Mouse (Mus musculus) lung, postnatal 14 days (tissue): Measurements from ENCODE around the gene Mboat1.
A peak's percentile ranks its signal among the peaks of the same experiment; 100 is the strongest.

Source experiments
- DNase-seq: peaks from one replicate; pipeline ENCODE4 v3.0.0; 2021

Mboat1 gene

DNA sequence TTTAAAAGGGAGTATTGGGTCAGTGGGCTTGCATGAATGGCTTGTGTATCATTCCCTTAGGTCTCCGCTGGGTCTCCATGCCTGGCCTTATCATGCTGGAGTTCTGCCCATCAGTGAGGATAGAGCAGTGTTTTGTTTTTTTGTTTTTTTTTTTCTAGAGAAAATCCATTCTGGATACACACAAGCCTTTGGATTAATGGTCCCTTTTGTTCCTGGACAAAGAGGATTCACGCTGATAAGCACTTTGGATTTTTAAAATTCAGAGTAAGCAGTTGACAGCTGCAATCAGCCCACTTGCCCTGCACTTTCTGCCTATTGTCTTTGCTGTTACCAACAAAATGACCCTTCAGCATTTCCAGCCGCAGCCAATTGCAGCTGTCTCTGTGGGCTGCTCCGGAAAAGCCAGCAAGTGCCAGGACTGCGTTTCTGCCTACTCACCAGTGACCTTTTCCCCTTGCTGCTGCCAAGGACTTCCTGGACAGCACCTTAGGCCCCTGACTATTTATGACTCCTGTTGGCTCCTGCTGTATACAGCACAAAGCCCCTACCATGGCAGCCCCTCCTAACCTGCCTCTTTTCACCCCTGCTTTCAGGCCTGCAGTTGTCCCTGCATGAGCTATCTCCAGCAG, 117.5 kb downstream of the Mboat1 start:
- peak; percentile 18 for DNase-seq

DNA sequence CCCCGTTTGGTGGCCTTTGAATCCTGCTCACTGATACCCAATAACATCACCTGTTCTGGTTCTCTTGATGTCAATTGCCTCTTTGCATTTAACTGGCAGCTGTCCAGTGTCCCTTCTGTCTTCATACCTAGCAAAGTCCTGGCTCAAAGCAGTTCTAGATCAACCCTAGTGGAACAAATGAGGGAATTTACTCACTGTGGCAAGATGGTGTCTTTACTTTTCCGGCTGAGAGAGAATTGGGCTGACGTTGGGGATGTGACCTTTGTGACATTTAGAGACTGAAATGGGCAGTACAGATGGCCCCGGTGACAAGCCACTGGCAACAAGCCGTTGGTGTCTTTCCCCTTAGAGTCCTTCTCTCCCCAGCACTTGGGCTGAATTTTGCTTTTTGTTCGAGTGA, 118.1 kb downstream of the Mboat1 start:
- DNase-seq: no peak

GRCm38 (mm10) chr13:30258802-30259201, 122.5 kb downstream of the Mboat1 start:
- DNase-seq: no peak

- DNase-seq: no peak
These were observed 123.0 kb downstream of the Mboat1 start for GRCm38 (mm10) chr13:30259326-30259725.

GRCm38 (mm10) chr13:30259912-30260560, 123.7 kb downstream of the Mboat1 start:
- DNase-seq: peak; percentile 78

DNA sequence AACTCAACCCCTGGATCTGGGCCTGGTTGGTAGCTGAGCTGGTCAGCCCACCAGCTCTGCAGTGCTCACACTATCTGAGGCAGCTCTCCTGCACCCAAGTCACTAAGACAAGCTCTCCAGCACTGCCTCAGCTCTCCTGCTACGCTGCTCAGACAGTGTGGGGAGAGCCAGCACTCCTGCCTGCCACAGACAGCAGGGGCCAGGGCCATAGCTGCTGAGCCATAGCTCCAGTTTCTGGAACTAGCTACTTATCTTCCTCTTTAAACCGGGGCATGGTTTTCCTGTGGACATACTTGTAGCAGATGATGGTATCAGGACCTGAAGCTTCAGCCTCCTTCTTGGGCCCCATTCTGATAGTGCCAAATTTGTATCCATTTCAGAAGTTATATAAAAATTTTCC, 127.4 kb downstream of the Mboat1 start:
- DNase-seq: no peak

GRCm38 (mm10) chr13:30264303-30264702, 128.0 kb downstream of the Mboat1 start:
- no peak for DNase-seq

DNA sequence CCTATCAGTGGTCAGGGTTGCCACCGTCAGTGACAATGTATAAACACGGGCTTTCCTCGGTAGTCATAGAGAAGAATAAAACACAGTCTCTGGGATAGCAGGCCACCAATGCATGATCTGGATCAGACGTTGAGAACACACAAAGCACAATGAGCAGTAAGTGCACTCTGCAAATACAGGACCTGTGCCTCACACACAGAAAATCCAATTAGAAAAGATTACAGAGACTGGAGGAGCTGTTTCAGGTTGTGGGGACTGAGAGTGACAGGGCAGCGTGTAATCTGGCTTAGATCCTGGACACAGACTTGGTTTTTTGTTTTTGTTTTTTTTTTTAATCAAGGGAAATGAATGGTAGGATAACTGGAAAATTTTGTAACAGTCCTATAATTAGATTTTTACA, 128.5 kb downstream of the Mboat1 start:
- DNase-seq: no peak

DNA sequence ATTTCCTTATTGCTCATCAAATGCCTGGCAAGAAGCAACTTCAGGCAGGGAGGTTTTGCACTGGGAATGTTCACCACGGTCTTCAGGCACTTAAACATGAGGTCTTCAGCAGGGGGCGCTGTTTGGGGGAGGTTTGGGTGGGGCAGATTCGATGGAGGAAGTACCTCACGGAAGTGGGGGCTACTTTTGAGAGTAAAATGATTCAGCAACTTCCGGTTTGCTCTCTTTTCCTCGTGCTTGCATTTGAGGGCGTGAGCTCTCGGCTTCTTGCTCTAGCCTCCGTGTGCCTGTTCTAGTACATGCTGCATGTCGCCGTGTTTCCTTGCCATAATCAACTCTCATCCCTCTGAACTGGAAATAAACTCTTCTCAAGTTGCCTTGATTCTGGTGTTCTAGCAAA, 129.7 kb downstream of the Mboat1 start:
- DNase-seq: no peak

DNA sequence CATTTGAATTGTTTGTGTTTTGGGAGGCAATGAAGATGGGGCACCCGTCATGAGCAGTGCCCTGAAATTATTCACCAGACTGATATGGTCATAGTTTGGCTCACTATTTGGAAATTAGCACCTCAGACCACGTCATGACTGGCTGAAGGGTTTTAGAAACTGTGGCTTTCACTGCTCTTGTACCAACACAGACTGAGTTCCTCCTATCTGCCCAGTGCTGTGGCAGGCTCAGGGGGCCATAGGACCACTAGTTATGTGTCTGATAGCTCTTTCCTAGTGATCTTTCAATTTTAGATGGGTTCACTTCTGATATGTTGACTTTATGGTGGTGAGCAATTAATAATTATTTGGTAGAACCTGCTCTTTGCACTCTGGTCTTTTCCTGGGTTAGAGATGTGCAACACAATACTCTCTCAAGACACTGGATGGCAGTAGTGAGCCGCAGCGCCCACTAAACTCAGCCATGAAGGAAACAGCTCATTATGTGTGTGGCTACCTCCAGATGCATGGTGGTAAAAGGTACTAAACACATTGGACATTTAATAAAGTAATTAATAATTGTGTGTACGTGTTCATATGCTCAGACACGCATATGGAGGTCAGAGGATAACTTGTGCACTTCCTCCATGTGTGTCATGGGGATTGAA, 135.9 kb downstream of the Mboat1 start:
- peak; percentile 35 for DNase-seq
